Mouse (Mus musculus) cerebellum, postnatal 25 days (tissue): ENCODE data around the gene Ttll8.

Experiments used
- DNase-seq, 2 experiments: peaks; one replicate each; pipeline ENCODE4 v3.0.0; 2021; ENCODE audit warnings: mixed read lengths in 2 of 2

The Ttll8 gene

GRCm38 (mm10) chr15:88859206-88859970, 94.8 kb downstream of the Ttll8 start:
- peak in 1 of 2 experiments; percentile 20 for DNase-seq

- no peak for DNase-seq
These were observed 95.5 kb downstream of the Ttll8 start for GRCm38 (mm10) chr15:88858707-88859106.

- DNase-seq: peak; percentile 70 to 74
These were observed 96.1 kb downstream of the Ttll8 start for GRCm38 (mm10) chr15:88858141-88858541.

GRCm38 (mm10) chr15:88857361-88857760, 96.9 kb downstream of the Ttll8 start:
- no peak for DNase-seq

- DNase-seq: no peak
These were observed 97.6 kb downstream of the Ttll8 start for GRCm38 (mm10) chr15:88856613-88857012.

GRCm38 (mm10) chr15:88855896-88856417, 98.3 kb downstream of the Ttll8 start:
- DNase-seq: no peak

GRCm38 (mm10) chr15:88854969-88855830, 99.0 kb downstream of the Ttll8 start:
- peak in 1 of 2 experiments; percentile 25 for DNase-seq

GRCm38 (mm10) chr15:88854119-88854968, 99.9 kb downstream of the Ttll8 start:
- peak; percentile 65 to 69 for DNase-seq

GRCm38 (mm10) chr15:88853106-88853505, 101.1 kb downstream of the Ttll8 start:
- DNase-seq: peak in 1 of 2 experiments; percentile 7

GRCm38 (mm10) chr15:88851507-88852149, 102.6 kb downstream of the Ttll8 start:
- peak in 1 of 2 experiments; percentile 25 for DNase-seq

GRCm38 (mm10) chr15:88851076-88851475, 103.1 kb downstream of the Ttll8 start:
- no peak for DNase-seq

- DNase-seq: peak; percentile 88 to 89
These were observed 103.9 kb downstream of the Ttll8 start for GRCm38 (mm10) chr15:88850146-88850826.

- DNase-seq: no peak
These were observed 104.6 kb downstream of the Ttll8 start for GRCm38 (mm10) chr15:88849621-88850020.

- DNase-seq: no peak
These were observed 105.6 kb downstream of the Ttll8 start for GRCm38 (mm10) chr15:88848661-88849060.

GRCm38 (mm10) chr15:88844966-88845365, 109.3 kb downstream of the Ttll8 start:
- DNase-seq: peak in 1 of 2 experiments; percentile 69

GRCm38 (mm10) chr15:88843486-88844097, 110.6 kb downstream of the Ttll8 start:
- peak in 1 of 2 experiments; percentile 44 for DNase-seq

GRCm38 (mm10) chr15:88842300-88842673, 111.9 kb downstream of the Ttll8 start:
- DNase-seq: no peak

- peak; percentile 90 to 92 for DNase-seq
These were observed 112.5 kb downstream of the Ttll8 start for GRCm38 (mm10) chr15:88841580-88842299.

- peak; percentile 48 to 62 for DNase-seq
These were observed 113.1 kb downstream of the Ttll8 start for GRCm38 (mm10) chr15:88841160-88841559.
